Mouse (Mus musculus): ENCODE data around the gene Tas2r138.
"Not testable (repeated sequence)": the region's sequence is repeated elsewhere in the genome, so short reads cannot be mapped to it uniquely, and the experiment has no call there.

Gene Tas2r138

GRCm38 (mm10) chr6:40613260-40613852, at the start of gene Tas2r138:
Gene Tas2r138, minus strand, starts transcription at chr6:40613310.
- no peak for DNase-seq (ENCODE audit: extremely low spot score, low spot score)

- no peak for DNase-seq (ENCODE audit: extremely low spot score, low spot score)
These were observed 47.8 kb upstream of the Tas2r138 start for GRCm38 (mm10) chr6:40660930-40661329.

GRCm38 (mm10) chr6:40650953-40651352, 37.8 kb upstream of the Tas2r138 start:
- no peak for DNase-seq (ENCODE audit: extremely low spot score, low spot score)

GRCm38 (mm10) chr6:40645701-40646100, 32.6 kb upstream of the Tas2r138 start:
- no peak for DNase-seq (ENCODE audit: extremely low spot score, low spot score)

GRCm38 (mm10) chr6:40640710-40641538, 27.8 kb upstream of the Tas2r138 start:
- DNase-seq (ENCODE audit: extremely low spot score, low spot score) = no peak

- DNase-seq (ENCODE audit: extremely low spot score, low spot score) = no peak
These were observed 24.6 kb upstream of the Tas2r138 start for GRCm38 (mm10) chr6:40637755-40638154.

- no peak for DNase-seq (ENCODE audit: extremely low spot score, low spot score)
These were observed 22.4 kb upstream of the Tas2r138 start for GRCm38 (mm10) chr6:40635559-40635958.

GRCm38 (mm10) chr6:40634640-40635071, 21.5 kb upstream of the Tas2r138 start:
- no peak for DNase-seq (ENCODE audit: extremely low spot score, low spot score)

- no peak for DNase-seq (ENCODE audit: extremely low spot score, low spot score)
These were observed 15.4 kb upstream of the Tas2r138 start, which contains the start of gene Mgam for GRCm38 (mm10) chr6:40628406-40629000. Gene Mgam, plus strand, starts transcription at chr6:40628831.

- no peak for DNase-seq (ENCODE audit: extremely low spot score, low spot score)
These were observed 13.0 kb upstream of the Tas2r138 start for GRCm38 (mm10) chr6:40626111-40626510.

GRCm38 (mm10) chr6:40617965-40618364, 4.9 kb upstream of the Tas2r138 start:
- DNase-seq (ENCODE audit: extremely low spot score, low spot score) = peak; percentile 62

GRCm38 (mm10) chr6:40610244-40610643, 2.9 kb downstream of the Tas2r138 start:
- DNase-seq (ENCODE audit: extremely low spot score, low spot score) = no peak

GRCm38 (mm10) chr6:40607431-40607830, 5.7 kb downstream of the Tas2r138 start:
- DNase-seq (ENCODE audit: extremely low spot score, low spot score) = no peak

- DNase-seq (ENCODE audit: extremely low spot score, low spot score) = not testable (repeated sequence)
These were observed 14.6 kb downstream of the Tas2r138 start for GRCm38 (mm10) chr6:40598546-40598945.

- DNase-seq (ENCODE audit: extremely low spot score, low spot score) = no peak
These were observed 18.1 kb downstream of the Tas2r138 start for GRCm38 (mm10) chr6:40594804-40595550.

- DNase-seq (ENCODE audit: extremely low spot score, low spot score) = no peak
These were observed 24.8 kb downstream of the Tas2r138 start for GRCm38 (mm10) chr6:40588346-40588745.

- no peak for DNase-seq (ENCODE audit: extremely low spot score, low spot score)
These were observed 27.5 kb downstream of the Tas2r138 start, which contains the start of gene Clec5a for GRCm38 (mm10) chr6:40585645-40586044. Gene Clec5a, minus strand, starts transcription at chr6:40585821.

- DNase-seq (ENCODE audit: extremely low spot score, low spot score) = no peak
These were observed 28.8 kb downstream of the Tas2r138 start for GRCm38 (mm10) chr6:40584336-40584735.

- DNase-seq (ENCODE audit: extremely low spot score, low spot score) = no peak
These were observed 36.8 kb downstream of the Tas2r138 start for GRCm38 (mm10) chr6:40576305-40576704.

- no peak for DNase-seq (ENCODE audit: extremely low spot score, low spot score)
These were observed 39.5 kb downstream of the Tas2r138 start for GRCm38 (mm10) chr6:40573618-40574017.

GRCm38 (mm10) chr6:40569187-40569586, 43.9 kb downstream of the Tas2r138 start, which contains the start of gene Olfr460:
Gene Olfr460, plus strand, starts transcription at chr6:40569487.
- DNase-seq (ENCODE audit: extremely low spot score, low spot score) = no peak
